Mouse (Mus musculus) liver, embryonic 13.5 days (tissue): ENCODE measurements at regions not wholly inside any gene's neighbourhood (a gene's known extent, or its start where the extent isn't known, plus 50 kb on each side); places are given as distances from the start of the nearest gene placed in this dataset.

Source experiments
- ATAC-seq: fragments of 200-750 bp; cut with Nextera tagmentation; 2 replicates; pipeline ENCODE4 v1.8.0; 2017; ENCODE audit warnings: low read depth, mild to moderate bottlenecking, moderate number of reproducible peaks, moderate library complexity
- DNase-seq: peaks from one replicate; pipeline ENCODE4 v3.0.0; 2022
- H3K27ac ChIP-seq: fragments of 300-500 bp; sonication (generic); 2 replicates; pipeline ENCODE4 v1.5.1; 2015; ENCODE audit warnings: moderate library complexity, mild to moderate bottlenecking, inconsistent platforms
- H3K27me3 ChIP-seq: fragments of 300-500 bp; sonication (generic); 2 replicates; pipeline ENCODE4 v1.6.1; 2015; ENCODE audit warnings: mild to moderate bottlenecking, inconsistent platforms
- H3K36me3 ChIP-seq: fragments of 300-500 bp; sonication (generic); 2 replicates; pipeline ENCODE4 v1.6.1; 2015; ENCODE audit warnings: mild to moderate bottlenecking, inconsistent platforms
- H3K4me1 ChIP-seq: fragments of 300-500 bp; sonication (generic); replicated peaks from 2 replicates; pipeline ENCODE4 v1.6.1; 2015; ENCODE audit warnings: inconsistent platforms
- H3K4me2 ChIP-seq: fragments of 300-500 bp; sonication (generic); 2 replicates; pipeline ENCODE4 v1.6.1; 2015; ENCODE audit warnings: inconsistent platforms, mild to moderate bottlenecking, moderate library complexity
- H3K4me3 ChIP-seq: fragments of 300-500 bp; sonication (generic); replicated peaks from 2 replicates; pipeline ENCODE4 v1.5.1; 2015; ENCODE audit warnings: mild to moderate bottlenecking, inconsistent platforms
- H3K9ac ChIP-seq: fragments of 300-500 bp; sonication (generic); 2 replicates; pipeline ENCODE4 v1.6.1; 2015; ENCODE audit warnings: mild to moderate bottlenecking, inconsistent platforms
- H3K9me3 ChIP-seq: fragments of 300-500 bp; sonication (generic); replicated peaks from 2 replicates; pipeline ENCODE4 v1.6.1; 2016; ENCODE audit warnings: inconsistent platforms
- WGBS: fragments of 180-500 bp; shearing (Covaris S2); methylation state at CpG from one replicate; pipeline ENCODE4 v1.1.7; 2015; ENCODE audit not compliant: insufficient replicate concordance; 5-methylcytosine and 5-hydroxymethylcytosine counted together

DNA sequence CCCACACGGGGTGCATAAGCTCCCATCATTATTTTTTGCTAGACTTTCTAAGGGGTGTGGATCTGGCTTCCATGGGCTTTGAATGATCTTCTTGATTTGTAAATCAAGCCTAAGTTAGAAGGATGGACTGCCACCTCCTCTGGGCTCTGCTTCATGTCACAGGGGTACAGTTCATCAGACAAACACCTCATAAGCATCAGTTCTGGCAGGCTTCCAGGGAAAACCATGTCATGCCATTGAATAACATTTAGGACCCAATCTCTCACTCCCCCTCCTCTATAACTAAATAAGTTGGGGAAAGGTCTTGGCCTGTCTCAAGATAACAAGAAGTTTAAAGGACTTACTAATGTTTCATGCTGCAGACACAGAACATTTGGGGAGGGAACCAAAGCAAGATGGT lies 115.0 kb downstream of the Gm10295 start:
- ATAC-seq (no peak), DNase-seq (no peak)
- H3K4me3 ChIP-seq = no peak overlapping the region
- H3K27me3 ChIP-seq = no peaks in the 10 kb centered on the region
- no peak overlapping the region for H3K9ac ChIP-seq
- H3K9me3 ChIP-seq = no peaks in the 10 kb centered on the region
- no peak overlapping the region for H3K27ac ChIP-seq
- no peaks in the 10 kb centered on the region for H3K4me1 ChIP-seq
- WGBS = 47% methylated on average over 1 of the region's 1 CpGs
- H3K36me3 ChIP-seq = no peaks in the 10 kb centered on the region
- H3K4me2 ChIP-seq = no peak overlapping the region

DNA sequence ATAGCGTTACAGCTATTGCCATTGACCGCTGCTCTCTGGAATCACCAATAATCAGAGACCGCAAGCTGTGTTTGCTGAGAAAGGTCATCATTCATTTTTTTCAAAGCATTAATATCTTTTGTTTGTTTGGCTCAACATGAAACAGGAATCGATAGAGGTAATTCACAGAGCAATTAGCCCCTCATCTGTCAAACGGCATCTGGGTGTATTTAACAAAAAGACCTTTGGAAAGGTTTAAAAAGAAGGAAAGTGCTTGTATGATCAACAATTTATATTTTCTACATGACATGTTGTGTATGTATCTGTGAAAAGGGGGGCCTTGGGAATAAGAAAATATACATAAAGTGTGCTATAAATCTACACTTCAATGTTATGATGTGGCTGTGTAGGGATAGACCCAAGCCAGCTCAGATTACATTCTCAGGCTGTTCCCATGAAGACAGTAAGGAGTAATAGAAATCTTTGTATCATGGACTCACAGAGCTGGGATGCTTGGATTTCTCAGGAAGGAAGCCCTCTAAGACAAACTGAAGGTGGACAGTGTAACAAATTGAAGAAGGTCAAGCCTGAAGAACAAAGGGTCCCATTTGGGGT lies 117.0 kb downstream of the Gm10295 start:
- WGBS = 82% methylated on average over 5 of the region's 5 CpGs
- Histone ChIP-seq H3K4me2 (no peak overlapping the region), H3K9ac (no peak overlapping the region), H3K4me1 (no peaks in the 10 kb centered on the region), H3K36me3 (no peaks in the 10 kb centered on the region), H3K27me3 (no peaks in the 10 kb centered on the region), H3K4me3 (no peak overlapping the region), H3K27ac (no peak overlapping the region), H3K9me3 (no peaks in the 10 kb centered on the region)
- no peak for DNase-seq
- ATAC-seq = no peak

DNA sequence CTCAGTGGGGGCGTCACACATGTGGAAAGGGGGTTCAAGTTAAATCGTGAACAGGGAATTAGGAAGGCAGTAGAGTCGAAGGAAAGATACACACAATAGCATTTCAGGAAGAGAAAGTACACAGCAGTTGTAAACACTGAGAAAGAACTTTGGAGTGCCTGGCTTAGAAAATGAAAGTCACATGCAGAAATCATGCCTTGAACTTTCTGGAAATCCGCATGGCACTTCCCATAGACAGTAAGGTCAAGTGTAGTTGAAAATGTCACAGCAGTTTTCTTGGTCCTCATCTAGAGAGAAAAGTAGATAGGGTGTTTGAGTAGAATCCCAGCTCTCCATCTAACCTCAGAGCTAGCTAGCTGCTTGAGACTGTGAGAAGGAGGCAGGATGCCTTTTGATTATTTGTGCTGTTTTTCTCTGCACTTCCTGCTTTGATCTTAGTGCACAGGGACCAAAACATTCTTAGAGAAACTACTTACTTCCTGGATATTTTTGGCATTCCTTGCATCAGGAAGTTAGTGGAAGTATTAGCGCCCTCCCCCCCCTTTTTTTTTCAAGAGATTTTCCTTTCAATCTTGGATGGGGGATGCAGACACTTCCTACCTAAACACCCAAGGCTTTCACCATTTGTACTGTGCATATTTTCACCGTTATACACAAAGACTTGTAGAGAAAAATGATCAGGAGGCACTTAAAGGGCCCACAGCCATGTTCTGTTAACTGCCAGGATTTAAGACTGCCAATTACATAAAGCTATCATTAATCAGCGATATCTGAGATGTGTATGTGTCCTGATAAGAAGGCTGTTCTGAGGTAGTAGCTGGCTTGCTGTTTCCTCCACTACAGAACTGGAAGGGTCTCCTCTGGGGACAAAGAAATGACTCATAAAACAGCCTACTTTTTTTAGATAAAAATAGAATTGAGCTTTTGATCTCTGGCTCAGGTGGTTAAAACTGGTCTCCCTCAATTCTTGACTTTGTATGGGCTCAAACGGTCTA lies 118.2 kb downstream of the Gm10295 start:
- no peak overlapping the region for H3K27ac ChIP-seq
- 54% methylated on average over 8 of the region's 8 CpGs for WGBS
- no peak for DNase-seq
- H3K27me3 ChIP-seq = no peaks in the 10 kb centered on the region
- no peak overlapping the region for H3K4me2 ChIP-seq
- no peaks in the 10 kb centered on the region for H3K36me3 ChIP-seq
- no peak overlapping the region for H3K4me3 ChIP-seq
- H3K4me1 ChIP-seq = no peaks in the 10 kb centered on the region
- ATAC-seq = no peak
- H3K9me3 ChIP-seq = no peaks in the 10 kb centered on the region
- no peak overlapping the region for H3K9ac ChIP-seq

DNA sequence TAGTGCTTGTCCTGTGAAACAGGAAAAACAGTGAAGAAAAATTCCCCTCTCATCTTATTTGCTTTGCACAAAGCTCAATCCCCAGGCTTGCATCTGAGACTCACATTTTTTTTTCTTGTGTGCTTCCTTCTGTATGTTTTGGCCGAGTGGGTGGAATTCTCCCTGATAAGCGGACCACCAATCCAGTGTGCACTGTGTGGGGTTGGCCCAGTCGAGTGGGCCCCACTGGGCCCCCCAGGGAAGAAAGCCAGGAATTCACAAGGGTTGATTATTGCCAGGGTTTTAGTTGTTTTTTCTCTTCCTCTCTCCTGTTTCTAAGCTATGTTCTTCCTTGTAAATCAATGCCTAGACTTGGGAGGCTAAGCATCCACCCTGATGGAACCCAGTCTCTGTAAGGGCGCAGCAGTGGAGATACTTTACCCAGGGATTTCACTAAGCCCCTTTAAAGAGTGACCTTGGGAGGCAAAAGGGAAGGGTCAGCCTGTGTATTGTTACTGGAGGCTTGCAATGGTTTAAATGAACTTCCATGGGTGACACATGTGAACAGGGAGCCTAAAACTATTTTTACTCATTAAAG lies 120.3 kb downstream of the Gm10295 start:
- 53% methylated on average over 4 of the region's 4 CpGs for WGBS
- no peaks in the 10 kb centered on the region for H3K36me3 ChIP-seq
- no peak overlapping the region for H3K4me2 ChIP-seq
- H3K27me3 ChIP-seq = no peaks in the 10 kb centered on the region; the same call in 1 of the 2 replicates
- no peak for ATAC-seq
- no peak overlapping the region for H3K9ac ChIP-seq
- no peak overlapping the region for H3K4me3 ChIP-seq
- H3K9me3 ChIP-seq = no peaks in the 10 kb centered on the region
- no peak for DNase-seq
- H3K27ac ChIP-seq = no peak overlapping the region
- H3K4me1 ChIP-seq = no peaks in the 10 kb centered on the region

DNA sequence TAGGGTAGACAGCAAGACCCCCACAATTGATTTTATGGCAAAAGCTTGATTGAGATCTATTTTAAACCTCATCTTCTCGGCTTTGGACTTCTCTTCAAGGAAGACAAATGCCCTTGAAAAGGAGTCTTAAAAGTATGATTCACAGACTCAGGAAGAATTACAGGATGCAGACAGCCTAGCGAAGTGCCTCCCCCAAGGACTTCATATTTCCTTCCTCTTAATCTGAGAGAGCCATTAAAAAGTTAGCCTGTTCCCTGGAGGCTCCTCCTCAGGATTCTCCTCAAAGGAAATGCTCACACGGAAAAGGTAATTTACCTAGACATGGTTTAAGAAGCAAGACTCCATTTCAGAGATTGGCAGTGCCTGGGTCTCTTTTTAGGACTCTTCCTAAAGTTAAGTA lies 122.1 kb downstream of the Gm10295 start:
- H3K4me1 ChIP-seq = no peaks in the 10 kb centered on the region
- H3K27me3 ChIP-seq = no peaks in the 10 kb centered on the region; the same call in 1 of the 2 replicates
- H3K4me3 ChIP-seq = no peak overlapping the region
- DNase-seq = no peak
- H3K27ac ChIP-seq = no peak overlapping the region
- H3K36me3 ChIP-seq = no peaks in the 10 kb centered on the region
- WGBS = 15% methylated on average over 3 of the region's 3 CpGs
- H3K4me2 ChIP-seq = no peak overlapping the region
- no peaks in the 10 kb centered on the region for H3K9me3 ChIP-seq
- ATAC-seq = no peak
- H3K9ac ChIP-seq = no peak overlapping the region

DNA sequence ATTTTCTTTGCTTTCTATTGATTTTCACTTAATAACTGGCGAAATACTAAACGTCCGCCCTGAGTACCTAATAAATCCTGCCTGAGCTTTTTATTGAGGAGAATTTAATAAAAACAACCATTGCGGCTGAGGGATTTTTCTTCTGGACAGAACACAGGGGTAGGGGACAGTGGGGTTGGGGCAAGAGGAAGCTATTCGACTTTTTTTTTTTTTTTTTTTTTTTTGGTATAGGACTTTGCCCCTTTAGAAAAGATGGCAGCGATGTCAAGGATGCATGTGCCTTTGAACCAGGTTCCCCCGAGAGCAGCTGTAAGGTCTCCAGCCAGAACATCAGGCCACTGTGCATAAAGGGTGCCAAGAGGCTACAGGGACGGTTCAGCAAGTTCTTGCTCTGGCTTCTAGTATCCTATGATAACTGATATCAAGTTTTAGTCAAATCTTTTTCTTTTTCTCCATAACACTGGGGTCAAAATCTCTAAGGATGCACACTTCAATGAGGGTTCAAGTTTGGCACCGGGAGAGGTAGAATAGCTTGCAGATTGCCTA lies 126.9 kb downstream of the Gm10295 start:
- Histone ChIP-seq H3K4me1 (no peaks in the 10 kb centered on the region), H3K27me3 (no peaks in the 10 kb centered on the region; the same call in 1 of the 2 replicates), H3K36me3 (no peaks in the 10 kb centered on the region), H3K4me3 (no peak overlapping the region), H3K27ac (no peak overlapping the region), H3K9me3 (no peaks in the 10 kb centered on the region), H3K9ac (no peak overlapping the region), H3K4me2 (no peak overlapping the region)
- no peak for ATAC-seq
- 69% methylated on average over 9 of the region's 9 CpGs for WGBS
- DNase-seq = no peak

DNA sequence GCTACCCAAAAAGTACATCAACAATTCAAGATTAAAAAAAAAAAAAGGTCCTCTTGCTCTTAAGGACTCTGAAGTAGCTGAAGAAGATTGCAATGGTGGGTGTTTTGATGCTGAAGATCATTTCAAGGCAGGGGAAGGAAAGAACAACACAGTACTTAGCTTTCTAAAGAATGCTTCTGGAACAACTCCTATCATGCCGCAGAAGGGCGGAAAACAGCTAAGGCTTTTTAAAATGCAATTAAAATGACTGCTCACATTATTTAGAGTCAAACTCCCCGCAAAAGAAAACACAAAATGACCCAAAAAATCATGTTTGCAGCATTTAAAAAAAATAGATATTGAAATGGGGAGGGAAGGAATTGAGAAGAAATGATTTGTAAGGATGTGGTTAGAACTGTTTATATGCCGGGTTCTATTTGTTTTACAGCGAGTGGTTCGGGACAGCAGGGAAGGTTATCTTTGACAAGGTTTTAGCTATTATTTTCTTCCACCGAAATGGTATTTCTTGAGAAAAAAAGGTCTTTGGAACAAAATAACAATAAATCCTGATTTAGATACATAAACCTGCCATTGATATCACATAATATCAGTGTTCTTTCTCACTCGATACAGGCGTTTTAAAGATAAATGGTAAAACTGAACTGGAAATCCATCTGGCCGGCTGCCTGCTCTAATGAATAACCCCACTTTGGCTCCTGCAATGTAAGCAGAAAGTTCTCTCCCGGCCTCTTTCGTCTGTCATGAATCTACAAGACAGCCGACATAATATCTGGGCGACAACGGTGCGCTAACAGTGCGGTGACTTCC lies 127.6 kb downstream of the Gm10295 start:
- H3K36me3 ChIP-seq = no peaks in the 10 kb centered on the region
- H3K27me3 ChIP-seq = no peaks in the 10 kb centered on the region; the same call in 1 of the 2 replicates
- H3K27ac ChIP-seq = no peak overlapping the region
- WGBS = 78% methylated on average over 17 of the region's 17 CpGs
- no peak overlapping the region for H3K4me2 ChIP-seq
- no peaks in the 10 kb centered on the region for H3K4me1 ChIP-seq
- H3K9me3 ChIP-seq = no peaks in the 10 kb centered on the region
- no peak overlapping the region for H3K4me3 ChIP-seq
- ATAC-seq (no peak), DNase-seq (no peak)
- H3K9ac ChIP-seq = no peak overlapping the region

DNA sequence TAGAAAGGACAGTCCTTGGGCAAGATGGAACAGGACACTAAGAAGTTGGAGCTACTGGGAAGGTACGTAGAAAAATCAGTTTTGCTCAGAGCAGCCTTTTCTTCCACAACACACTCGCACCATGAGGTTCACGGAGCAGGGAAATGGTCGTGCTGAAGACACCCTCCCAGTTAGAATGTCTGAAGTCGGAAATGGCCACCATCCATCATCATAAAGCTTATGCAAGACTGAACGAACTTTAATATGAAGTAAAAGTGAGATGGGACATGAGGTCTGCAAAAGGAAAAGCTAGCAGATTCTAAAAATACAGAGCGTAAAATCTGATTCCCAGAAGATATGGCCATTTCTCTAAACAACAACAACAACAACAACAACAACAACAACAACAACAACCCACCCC lies 133.9 kb downstream of the Gm10295 start:
- Histone ChIP-seq H3K4me1 (no peaks in the 10 kb centered on the region), H3K27me3 (no peaks in the 10 kb centered on the region), H3K9ac (no peak overlapping the region), H3K36me3 (no peaks in the 10 kb centered on the region), H3K4me2 (no peak overlapping the region), H3K4me3 (no peak overlapping the region), H3K9me3 (no peaks in the 10 kb centered on the region), H3K27ac (no peak overlapping the region)
- ATAC-seq (no peak), DNase-seq (no peak)
- WGBS = 65% methylated on average over 7 of the region's 7 CpGs

DNA sequence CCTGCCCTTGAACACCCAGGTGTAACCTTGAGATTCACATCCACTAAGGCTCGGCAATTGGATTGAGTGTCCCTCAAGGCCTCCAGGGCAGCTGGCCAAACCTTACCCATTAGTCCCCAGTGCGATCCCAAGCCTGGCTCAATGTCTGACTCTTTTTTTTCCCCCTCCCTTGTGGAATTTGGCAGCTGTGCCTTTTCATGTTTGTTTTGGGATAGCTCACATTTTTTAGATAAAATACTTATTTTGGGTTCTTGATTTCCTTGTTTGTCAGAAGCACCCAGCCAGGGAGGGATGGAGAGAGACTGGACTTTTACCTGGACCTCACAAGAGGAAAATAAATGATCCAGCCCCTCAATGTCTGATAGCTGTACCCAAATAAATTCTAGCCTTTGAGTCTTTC lies 134.5 kb downstream of the Gm10295 start:
- ATAC-seq (no peak), DNase-seq (no peak)
- 57% methylated on average over 2 of the region's 2 CpGs for WGBS
- H3K27ac ChIP-seq = no peak overlapping the region
- H3K4me3 ChIP-seq = no peak overlapping the region
- H3K9ac ChIP-seq = no peak overlapping the region
- H3K9me3 ChIP-seq = no peaks in the 10 kb centered on the region
- H3K36me3 ChIP-seq = no peaks in the 10 kb centered on the region
- H3K4me1 ChIP-seq = no peaks in the 10 kb centered on the region
- H3K4me2 ChIP-seq = no peak overlapping the region
- no peaks in the 10 kb centered on the region for H3K27me3 ChIP-seq

DNA sequence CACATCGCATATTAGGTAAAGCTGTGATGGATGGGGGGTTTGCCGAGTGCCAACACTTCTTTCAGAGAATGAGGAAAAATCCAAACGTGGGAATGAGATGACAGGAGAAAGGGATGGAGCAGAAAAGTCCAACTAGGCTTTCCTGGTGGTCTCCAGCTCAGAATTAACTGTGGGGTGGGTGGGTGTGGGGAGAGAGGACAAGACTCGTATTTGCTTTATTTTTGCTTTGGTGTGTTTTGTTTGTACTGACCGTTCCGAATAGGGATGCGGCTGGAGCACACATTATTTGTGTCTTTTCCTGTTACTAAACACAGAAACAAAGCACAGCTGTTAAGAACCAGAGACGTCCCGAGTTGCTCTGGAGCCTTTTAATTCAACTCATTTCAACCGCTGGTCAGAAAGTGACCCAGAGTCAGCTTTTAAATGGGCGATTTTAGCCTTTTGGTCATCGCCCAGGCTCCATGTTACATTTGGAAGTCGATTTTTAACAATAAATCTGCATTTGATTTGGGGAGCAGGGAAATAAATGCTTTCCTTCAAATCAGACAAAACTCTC lies 136.7 kb downstream of the Gm10295 start:
- H3K9ac ChIP-seq = no peak overlapping the region
- ATAC-seq (no peak), DNase-seq (no peak)
- H3K9me3 ChIP-seq = no peaks in the 10 kb centered on the region
- H3K4me1 ChIP-seq = no peaks in the 10 kb centered on the region
- H3K27ac ChIP-seq = no peak overlapping the region
- H3K36me3 ChIP-seq = no peaks in the 10 kb centered on the region
- no peaks in the 10 kb centered on the region for H3K27me3 ChIP-seq
- no peak overlapping the region for H3K4me3 ChIP-seq
- 60% methylated on average over 13 of the region's 13 CpGs for WGBS
- H3K4me2 ChIP-seq = no peak overlapping the region
